Mouse (Mus musculus): ENCODE measurements around the gene Adam17. TPM values are rescaled to one million over a fixed set of nuclear protein-coding genes. Genes with fewer than 3 reads are reported as not detected.
"Not testable (repeated sequence)": the region's sequence is repeated elsewhere in the genome, so short reads cannot be mapped to it uniquely, and the experiment has no call there.

Gene Adam17
- 38.5 and 40.2 TPM in 2 replicates for polyA plus RNA-seq (2015; fragmentation: Nextera tagmentation; extraction: Ambion mirVana)

DNA sequence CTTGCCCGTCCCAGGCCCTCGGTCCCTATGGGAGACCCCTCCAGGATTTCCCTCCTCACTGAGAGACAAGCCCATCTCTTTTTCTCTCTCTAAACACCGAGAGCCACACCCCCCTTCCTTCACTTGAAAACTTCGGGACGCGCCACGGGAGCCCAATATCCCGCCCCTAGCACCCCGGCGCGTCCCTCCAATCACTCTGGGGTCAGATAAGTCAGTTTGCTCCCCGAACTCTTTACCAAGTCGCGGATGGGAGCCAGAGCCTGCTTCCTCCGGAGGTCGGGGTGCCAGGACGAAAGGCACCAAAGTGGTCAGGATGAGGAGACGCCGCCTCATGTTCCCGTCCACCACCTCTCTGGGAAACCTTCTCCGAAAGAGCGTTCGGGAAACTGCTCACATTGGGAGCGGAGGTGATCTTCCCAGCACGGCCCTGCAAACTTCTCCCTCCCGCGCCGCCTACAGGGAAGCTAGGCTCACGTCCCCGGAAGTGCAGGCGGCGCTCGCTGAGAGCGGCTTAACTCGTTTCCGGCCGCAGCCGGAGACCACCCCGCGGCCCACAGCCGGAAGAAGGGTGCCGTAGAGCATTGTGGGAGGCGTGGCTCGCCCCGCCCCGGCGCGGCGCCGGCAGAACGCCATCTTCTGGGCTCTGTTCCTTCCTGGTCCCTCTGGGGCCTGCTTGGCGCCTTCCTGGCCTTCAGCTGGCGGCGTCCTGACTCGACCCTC is at the start of gene Adam17:
Gene Adam17, minus strand, starts transcription at position 533 of the 720 bp plus-strand sequence.
- no peaks in the 10 kb centered on the region for H3K27me3 ChIP-seq
- ATAC-seq (ENCODE audit: insufficient number of reproducible peaks, low FRiP score, low TSS enrichment, low read depth) = peak; percentile 98
- peak within 1 kb of the TSS; percentile 96 for H3K27ac ChIP-seq
- no peaks in the 10 kb centered on the region for H3K9me3 ChIP-seq
- WGBS = under 1% methylated on average over 55 of the region's 55 CpGs
- peak within 1 kb of the TSS; percentile 75 for H3K4me3 ChIP-seq
- no peaks in the 10 kb centered on the region for H3K36me3 ChIP-seq
- peak within 1 kb of the TSS; percentile 67 for H3K4me2 ChIP-seq
- peak within 1 kb of the TSS; percentile 73 for H3K9ac ChIP-seq
- H3K4me1 ChIP-seq = peaks cover 4% of the 10 kb centered on the region; the same call in 1 of the 2 replicates

DNA sequence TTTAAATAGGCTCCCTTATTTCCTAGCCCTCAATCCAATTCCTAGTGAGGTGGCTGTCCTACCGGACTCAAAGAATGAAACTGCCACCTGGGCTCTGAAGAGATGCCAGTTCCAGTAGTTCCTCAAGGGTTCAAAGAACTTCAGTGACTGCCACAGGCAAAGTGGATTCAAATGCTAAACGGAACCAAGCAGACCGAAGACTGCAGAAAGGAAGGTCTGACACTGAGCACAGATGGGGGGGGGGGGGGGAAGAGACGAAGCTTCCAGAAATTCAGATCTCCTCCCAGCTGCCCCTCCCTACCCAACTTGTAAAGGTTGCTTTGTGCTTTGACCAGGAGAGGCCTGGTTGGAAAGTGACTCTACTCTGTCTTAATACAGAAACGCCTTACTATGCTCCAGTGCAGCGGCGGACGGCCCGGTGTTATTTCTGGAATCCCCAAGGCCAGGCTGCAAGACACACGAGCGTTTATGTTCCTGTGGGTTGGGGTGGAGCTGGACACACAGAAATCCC is 45.2 kb upstream of the Adam17 start:
- WGBS = 34% methylated on average over 11 of the region's 11 CpGs
- H3K9ac ChIP-seq = no peak overlapping the region
- H3K9me3 ChIP-seq = no peaks in the 10 kb centered on the region
- H3K27me3 ChIP-seq = no peaks in the 10 kb centered on the region
- no peak for ATAC-seq (ENCODE audit: insufficient number of reproducible peaks, low FRiP score, low TSS enrichment, low read depth)
- H3K27ac ChIP-seq = peak overlapping the region; percentile 86
- peak overlapping the region; percentile 63 for H3K4me2 ChIP-seq
- peaks cover 13% of the 10 kb centered on the region; the same call in 1 of the 2 replicates for H3K36me3 ChIP-seq
- H3K4me1 ChIP-seq = peaks cover 21% of the 10 kb centered on the region
- H3K4me3 ChIP-seq = peak overlapping the region; percentile 91

DNA sequence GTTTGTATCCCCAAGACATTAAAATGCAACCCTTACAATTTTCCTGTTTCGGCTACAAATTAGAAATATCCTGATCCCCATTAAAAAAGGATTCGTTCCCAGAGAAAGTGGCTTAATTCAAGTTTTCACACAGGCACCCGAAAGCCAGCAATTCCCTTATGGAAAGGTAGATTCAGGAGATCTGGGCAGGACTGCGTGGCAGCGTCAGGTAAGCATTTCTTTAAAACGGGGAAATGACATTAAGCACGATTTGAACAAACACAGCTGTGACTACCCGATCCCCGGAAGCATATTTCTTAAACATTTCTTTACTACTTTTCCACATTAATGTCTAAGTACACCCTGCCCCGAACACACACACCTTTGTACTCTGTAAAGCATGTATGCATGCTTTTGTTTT is 44.7 kb upstream of the Adam17 start:
- 5% methylated on average over 10 of the region's 10 CpGs for WGBS
- H3K27me3 ChIP-seq = no peaks in the 10 kb centered on the region
- peak overlapping the region; percentile 53 for H3K9ac ChIP-seq
- no peaks in the 10 kb centered on the region for H3K9me3 ChIP-seq
- no peak for ATAC-seq (ENCODE audit: insufficient number of reproducible peaks, low FRiP score, low TSS enrichment, low read depth)
- peaks cover 21% of the 10 kb centered on the region for H3K4me1 ChIP-seq
- H3K4me3 ChIP-seq = peak overlapping the region; percentile 91
- H3K27ac ChIP-seq = peak overlapping the region; percentile 86
- peak overlapping the region; percentile 63 for H3K4me2 ChIP-seq
- peaks cover 18% of the 10 kb centered on the region for H3K36me3 ChIP-seq

DNA sequence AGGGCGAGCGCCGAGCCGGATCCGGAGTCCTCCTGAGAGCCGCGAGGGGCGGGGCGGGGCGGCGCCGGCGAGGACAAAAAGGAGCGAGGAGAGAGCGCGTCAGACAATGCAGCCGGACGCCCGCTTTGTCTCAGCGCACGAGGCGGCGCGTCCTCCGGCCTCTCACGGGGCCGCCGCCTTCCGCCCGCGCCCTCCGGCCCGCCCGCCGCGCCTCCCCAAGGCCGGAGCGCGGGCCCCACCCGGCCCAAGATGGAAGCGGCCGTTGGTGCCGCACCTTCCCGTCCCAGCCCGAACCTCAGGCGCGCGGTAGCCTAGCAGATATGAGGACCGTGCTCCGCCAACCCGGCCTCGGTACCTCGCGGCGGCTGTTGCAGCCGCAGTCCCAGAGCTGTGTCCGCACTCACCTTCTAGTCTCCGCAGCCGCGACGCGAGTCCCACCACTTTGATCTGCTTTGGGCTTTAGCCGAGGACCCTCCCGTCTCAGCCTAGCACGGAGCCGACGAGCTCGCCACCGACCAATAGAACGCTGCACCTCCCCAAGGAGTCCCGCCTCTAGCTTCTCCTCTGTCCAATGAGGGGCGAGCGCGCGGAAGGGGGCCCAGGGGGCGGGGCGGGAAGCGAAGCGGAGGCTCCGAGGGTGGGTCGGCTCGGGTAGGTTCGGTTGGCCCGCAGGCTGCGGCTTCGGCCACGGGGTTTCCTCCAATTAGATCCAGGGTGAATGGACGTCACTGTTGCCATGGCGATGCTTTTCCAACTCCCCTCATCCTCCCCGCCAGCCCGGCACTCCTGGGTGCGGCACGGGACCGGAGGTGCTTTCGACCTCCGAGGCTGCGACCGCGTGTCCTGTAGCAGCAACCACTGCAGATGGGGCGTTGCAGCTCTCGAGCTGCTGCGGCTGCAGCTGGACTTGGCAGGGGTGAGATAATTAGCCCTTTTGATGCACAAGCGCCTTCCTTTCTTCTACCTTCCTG is 44.0 kb upstream of the Adam17 start, which contains the start of gene Ywhaq:
Gene Ywhaq, minus strand, starts transcription at position 538 of the 971 bp plus-strand sequence.
- Histone ChIP-seq H3K27ac (peak within 1 kb of the TSS; percentile 100), H3K4me2 (peak within 1 kb of the TSS; percentile 63), H3K9me3 (no peaks in the 10 kb centered on the region; the same call in 1 of the 2 replicates), H3K27me3 (no peaks in the 10 kb centered on the region), H3K4me1 (peaks cover 21% of the 10 kb centered on the region), H3K4me3 (peak within 1 kb of the TSS; percentile 91), H3K36me3 (peaks cover 25% of the 10 kb centered on the region), H3K9ac (peak within 1 kb of the TSS; percentile 90)
- ATAC-seq (ENCODE audit: insufficient number of reproducible peaks, low FRiP score, low TSS enrichment, low read depth) = peak; percentile 100
- WGBS = under 1% methylated on average over 85 of the region's 103 CpGs

DNA sequence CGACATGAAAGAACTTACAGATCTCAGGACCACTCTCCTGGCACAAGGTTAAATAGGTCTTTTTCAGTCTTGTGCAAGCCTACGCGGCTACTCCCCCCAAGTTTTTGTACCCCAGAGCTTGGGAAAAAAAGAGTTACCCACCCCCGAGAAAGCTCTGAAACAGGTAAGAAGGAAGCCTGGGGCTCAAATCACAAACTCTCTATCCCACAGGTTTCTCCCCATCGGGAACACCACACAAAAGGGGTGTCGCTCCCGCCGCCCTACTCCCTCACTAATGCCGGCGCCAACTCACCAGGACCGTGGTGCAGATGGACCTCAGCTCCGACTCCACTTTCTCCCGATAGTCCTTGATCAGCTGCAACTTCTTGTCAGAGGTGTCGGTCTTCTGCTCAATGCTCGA is 43.1 kb upstream of the Adam17 start:
- WGBS = 0% methylated on average over 14 of the region's 15 CpGs
- Histone ChIP-seq H3K27ac (peak overlapping the region; percentile 61; the same call in 1 of the 2 replicates), H3K4me3 (peak overlapping the region; percentile 91), H3K36me3 (peaks cover 34% of the 10 kb centered on the region), H3K9me3 (no peaks in the 10 kb centered on the region; the same call in 1 of the 2 replicates), H3K9ac (peak overlapping the region; percentile 51), H3K4me1 (peaks cover 21% of the 10 kb centered on the region), H3K27me3 (no peaks in the 10 kb centered on the region), H3K4me2 (peak overlapping the region; percentile 57)
- no peak for ATAC-seq (ENCODE audit: insufficient number of reproducible peaks, low FRiP score, low TSS enrichment, low read depth)

DNA sequence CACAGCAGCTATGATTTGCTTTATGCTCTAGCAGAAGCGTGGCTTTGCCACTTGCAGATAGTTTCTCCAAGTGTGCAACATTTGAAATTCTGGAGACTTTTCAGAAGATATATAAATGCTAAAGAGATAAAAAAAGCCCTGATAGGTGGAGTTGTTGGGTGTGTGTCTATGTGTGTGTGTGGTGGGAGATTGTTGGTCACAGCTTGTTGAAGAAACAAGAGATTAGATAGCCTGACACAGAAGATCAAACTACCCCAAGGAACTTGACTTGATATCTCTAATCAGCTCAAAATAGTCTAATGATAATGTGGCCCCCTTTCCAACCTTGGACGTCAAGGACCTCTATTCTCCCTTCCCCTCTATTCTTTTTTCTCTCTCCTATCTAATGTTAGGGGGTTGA is 37.2 kb upstream of the Adam17 start:
- H3K4me3 ChIP-seq = no peak overlapping the region
- H3K36me3 ChIP-seq = peaks cover 76% of the 10 kb centered on the region
- ATAC-seq (ENCODE audit: insufficient number of reproducible peaks, low FRiP score, low TSS enrichment, low read depth) = no peak
- H3K4me2 ChIP-seq = no peak overlapping the region
- WGBS = 93% methylated on average over 2 of the region's 2 CpGs
- H3K27ac ChIP-seq = no peak overlapping the region
- H3K4me1 ChIP-seq = peaks cover 8% of the 10 kb centered on the region
- H3K9ac ChIP-seq = no peak overlapping the region
- no peaks in the 10 kb centered on the region for H3K27me3 ChIP-seq
- no peaks in the 10 kb centered on the region; the same call in 1 of the 2 replicates for H3K9me3 ChIP-seq

DNA sequence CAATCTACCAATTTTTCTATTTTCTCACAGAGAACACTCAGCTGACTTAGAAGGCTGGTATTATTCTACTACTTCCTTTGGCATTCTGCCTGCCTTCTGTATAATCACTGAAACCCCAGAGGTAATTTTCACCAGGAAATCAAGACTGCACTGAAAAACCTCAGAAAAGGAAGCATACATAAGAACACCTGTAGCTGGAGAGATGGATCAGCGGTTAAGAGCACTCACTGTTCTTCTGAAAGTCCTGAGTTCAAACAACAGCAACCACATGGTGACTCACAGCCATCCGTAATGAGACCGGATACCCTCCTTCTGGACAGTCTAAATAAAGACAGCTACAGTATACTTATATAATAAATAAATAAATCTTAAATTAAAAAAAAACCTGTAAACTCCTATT is 36.2 kb upstream of the Adam17 start:
- Histone ChIP-seq H3K9me3 (no peaks in the 10 kb centered on the region; the same call in 1 of the 2 replicates), H3K4me3 (no peak overlapping the region), H3K27ac (no peak overlapping the region), H3K4me1 (no peaks in the 10 kb centered on the region), H3K27me3 (no peaks in the 10 kb centered on the region), H3K36me3 (peaks cover 76% of the 10 kb centered on the region), H3K4me2 (no peak overlapping the region), H3K9ac (no peak overlapping the region)
- ATAC-seq (ENCODE audit: insufficient number of reproducible peaks, low FRiP score, low TSS enrichment, low read depth) = no peak
- WGBS = 97% methylated on average over 3 of the region's 3 CpGs

DNA sequence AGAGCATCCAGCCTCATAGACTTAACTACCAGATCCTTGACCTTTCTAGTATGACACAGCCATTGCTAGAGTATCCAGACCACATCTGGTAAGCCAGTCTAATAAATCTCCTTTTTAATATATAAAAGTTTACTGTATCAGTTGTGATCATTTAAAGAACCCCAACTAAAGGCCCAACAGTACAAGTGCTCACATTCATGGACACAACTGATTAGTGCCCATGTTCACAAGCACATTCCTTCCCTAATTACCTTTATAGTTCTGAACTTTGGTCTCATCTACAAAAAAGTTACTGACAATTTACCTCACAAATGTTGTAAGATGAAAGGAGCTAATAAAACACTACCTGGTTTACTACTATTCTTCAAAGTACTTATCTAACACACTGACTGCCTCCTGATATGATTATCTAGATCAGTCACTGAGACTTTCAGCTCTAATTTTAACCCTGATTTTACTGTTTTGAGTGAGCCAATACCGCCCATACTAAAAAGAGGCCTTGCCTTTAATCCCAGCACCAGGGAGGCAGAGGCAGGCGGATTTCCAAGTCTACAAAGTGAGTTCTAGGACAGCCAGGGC is 35.4 kb upstream of the Adam17 start:
- Histone ChIP-seq H3K9me3 (no peaks in the 10 kb centered on the region; the same call in 1 of the 2 replicates), H3K4me2 (no peak overlapping the region), H3K27ac (no peak overlapping the region), H3K4me1 (no peaks in the 10 kb centered on the region), H3K4me3 (no peak overlapping the region), H3K9ac (no peak overlapping the region), H3K36me3 (peaks cover 71% of the 10 kb centered on the region), H3K27me3 (no peaks in the 10 kb centered on the region)
- 96% methylated on average over 2 of the region's 2 CpGs for WGBS
- no peak for ATAC-seq (ENCODE audit: insufficient number of reproducible peaks, low FRiP score, low TSS enrichment, low read depth)

DNA sequence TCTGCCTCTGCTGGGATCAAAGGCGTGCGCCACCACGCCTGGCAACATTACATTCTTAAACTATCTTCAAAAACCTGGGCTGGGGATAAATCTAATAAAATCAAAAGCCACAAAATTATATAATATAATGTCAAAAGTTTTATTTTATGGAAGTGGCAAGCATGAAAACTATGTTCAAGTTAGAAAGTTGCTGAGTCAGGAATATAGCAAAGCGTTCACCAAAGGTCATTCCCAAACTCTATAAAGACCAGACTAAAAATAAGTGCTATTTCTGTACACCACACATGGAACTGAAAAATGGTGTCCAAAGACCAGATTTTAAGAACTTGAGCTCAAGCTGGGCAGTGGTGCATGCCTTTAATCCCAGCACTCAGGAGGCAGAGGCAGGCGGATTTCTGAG is 29.3 kb upstream of the Adam17 start:
- H3K36me3 ChIP-seq = peaks cover 44% of the 10 kb centered on the region

DNA sequence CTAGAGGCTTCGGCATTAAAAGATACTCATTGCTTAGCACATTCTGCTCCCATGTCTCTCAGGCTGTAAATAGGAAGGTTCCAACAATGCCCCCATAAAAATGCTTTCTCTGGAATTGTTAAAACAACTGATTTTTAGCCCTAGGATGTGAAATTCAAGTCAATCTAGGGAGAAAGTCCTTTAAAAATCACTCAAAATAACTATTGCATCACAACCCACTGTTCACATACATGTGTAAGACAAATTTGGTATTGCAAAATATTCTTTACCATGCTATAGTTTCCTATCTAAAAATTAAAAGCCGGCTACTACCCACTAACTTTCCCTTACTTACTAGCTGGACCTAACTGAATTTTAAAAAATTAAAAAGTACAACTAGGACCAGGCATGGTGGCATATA is 12.8 kb upstream of the Adam17 start:
- Histone ChIP-seq H3K4me1 (no peaks in the 10 kb centered on the region), H3K4me3 (no peak overlapping the region), H3K9ac (no peak overlapping the region), H3K9me3 (no peaks in the 10 kb centered on the region), H3K27me3 (no peaks in the 10 kb centered on the region), H3K4me2 (no peak overlapping the region), H3K27ac (no peak overlapping the region), H3K36me3 (peaks cover 37% of the 10 kb centered on the region)
- ATAC-seq (ENCODE audit: insufficient number of reproducible peaks, low FRiP score, low TSS enrichment, low read depth) = no peak
- WGBS = 92% methylated on average over 2 of the region's 2 CpGs

More for the DNA sequence above, 29.3 kb upstream of the Adam17 start:
- H3K27me3 ChIP-seq = no peaks in the 10 kb centered on the region
- no peak overlapping the region for H3K4me3 ChIP-seq
- H3K9me3 ChIP-seq = no peaks in the 10 kb centered on the region
- ATAC-seq (ENCODE audit: insufficient number of reproducible peaks, low FRiP score, low TSS enrichment, low read depth) = no peak
- H3K4me2 ChIP-seq = no peak overlapping the region
- WGBS = 92% methylated on average over 5 of the region's 5 CpGs
- no peaks in the 10 kb centered on the region for H3K4me1 ChIP-seq
- no peak overlapping the region for H3K27ac ChIP-seq
- no peak overlapping the region for H3K9ac ChIP-seq

DNA sequence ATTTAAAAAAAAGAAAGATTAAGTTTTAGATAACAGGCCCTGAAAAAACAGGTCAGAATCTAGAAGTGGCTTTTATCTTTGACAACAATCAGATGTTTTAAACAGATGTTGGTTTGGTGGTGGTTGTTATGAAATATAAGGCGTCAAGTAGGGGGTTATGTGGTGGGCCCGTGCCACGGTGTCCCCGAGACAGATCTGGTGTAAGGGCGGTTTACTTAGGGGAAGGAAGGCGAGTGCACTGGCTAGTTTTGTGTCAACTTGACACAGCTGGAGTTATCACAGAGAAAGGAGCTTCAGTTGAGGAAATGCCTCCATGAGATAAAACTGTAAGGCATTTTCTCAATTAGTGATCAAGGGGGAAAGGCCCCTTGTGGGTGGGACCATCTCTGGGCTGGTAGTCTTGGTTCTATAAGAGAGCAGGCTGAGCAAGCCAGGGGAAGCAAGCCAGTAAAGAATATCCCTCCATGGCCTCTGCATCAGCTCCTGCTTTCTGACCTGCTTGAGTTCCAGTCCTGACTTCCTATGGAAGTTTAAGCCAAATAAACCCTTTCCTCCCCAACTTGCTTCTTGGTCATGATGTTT is 5.4 kb upstream of the Adam17 start:
- H3K4me3 ChIP-seq, H3K4me1 ChIP-seq: not testable (repeated sequence)
- WGBS = 69% methylated on average over 6 of the region's 6 CpGs

More for the DNA sequence above, 5.4 kb upstream of the Adam17 start:
- H3K36me3 ChIP-seq; H3K4me2 ChIP-seq; H3K27me3 ChIP-seq; ATAC-seq (ENCODE audit: insufficient number of reproducible peaks, low FRiP score, low TSS enrichment, low read depth); H3K27ac ChIP-seq; H3K9me3 ChIP-seq; H3K9ac ChIP-seq: not testable (repeated sequence)
